Mouse (Mus musculus) ES-Bruce4 (cell line): ENCODE measurements around the gene Selenbp1.
A peak's percentile ranks its signal among the peaks of the same experiment; 100 is the strongest.

Source experiments
- CTCF ChIP-seq: IDR thresholded peaks from one replicate; pipeline ENCODE4 v1.8.1; 2011; ENCODE audit warnings: low read depth, low read length
- EP300 ChIP-seq: IDR thresholded peaks from 2 replicates; pipeline ENCODE4 v1.6.1; 2011; ENCODE audit warnings: low read depth, low read length; ENCODE audit not compliant: insufficient read depth
- POLR2A ChIP-seq: IDR thresholded peaks from one replicate; pipeline ENCODE4 v1.8.1; 2011; ENCODE audit warnings: low read length; ENCODE audit not compliant: insufficient read depth

GRCm38 (mm10) chr3:94960322-94960721 is 27.5 kb downstream of the Selenbp1 start:
- TF ChIP-seq POLR2A: no peak
- peak; percentile 62; the same call in 1 of the 2 replicates for TF ChIP-seq EP300
- no peak for TF ChIP-seq CTCF
